In genomic region chr5:99511081-99511480, GRCm38 (mm10) we compare ENCODE assay signal across 17 mouse cellular contexts.
DNase-seq lines count a peak whose midpoint lies in the region; ATAC-seq lines count a peak whose summit lies in the region.
"Had no signal": no experiment of that assay in that cellular context is flagged by ENCODE, and none has a peak within 500 bp of the region (broad histone marks: within the 10 kb centered on the region; RNA-seq: fewer than 3 reads in every experiment).

No protein-coding gene starts in this region.

- no peak overlapping the region for H3K4me3 ChIP-seq in embryonic facial prominence, embryonic 10.5 days
- no peak overlapping the region for H3K4me3 ChIP-seq in embryonic facial prominence, embryonic 11.5 days (ENCODE audit: low read depth, low read length)
- H3K4me3 ChIP-seq in forebrain, embryonic 15.5 days: no peak overlapping the region
- H3K4me3 ChIP-seq: embryonic facial prominence, embryonic 12.5 days; forebrain, embryonic 13.5 days; heart, embryonic 13.5 days; hindbrain, embryonic 15.5 days had no signal

- no peak overlapping the region for H3K4me2 ChIP-seq in embryonic facial prominence, embryonic 11.5 days (ENCODE audit: low read depth, low read length)
- H3K4me2 ChIP-seq in forebrain, embryonic 15.5 days (replicated peaks): no peak overlapping the region
- H3K4me2 ChIP-seq: embryonic facial prominence, embryonic 12.5 days; forebrain, embryonic 13.5 days; heart, embryonic 13.5 days; hindbrain, embryonic 15.5 days had no signal

- ATAC-seq in embryonic facial prominence, embryonic 11.5 days (replicated peaks; ENCODE audit: insufficient number of reproducible peaks, low FRiP score, low TSS enrichment, low read depth): no peak
- no peak for ATAC-seq in forebrain, embryonic 15.5 days (replicated peaks)
- ATAC-seq: forebrain, embryonic 13.5 days had no signal

- H3K9ac ChIP-seq in embryonic facial prominence, embryonic 11.5 days (replicated peaks; ENCODE audit: low read length): no peak overlapping the region
- H3K9ac ChIP-seq in forebrain, embryonic 15.5 days (replicated peaks): no peak overlapping the region
- H3K9ac ChIP-seq: embryonic facial prominence, embryonic 12.5 days; forebrain, embryonic 13.5 days; heart, embryonic 13.5 days; hindbrain, embryonic 15.5 days had no signal

- no peaks in the 10 kb centered on the region for H3K36me3 ChIP-seq in embryonic facial prominence, embryonic 10.5 days (replicated peaks)
- no peaks in the 10 kb centered on the region for H3K36me3 ChIP-seq in embryonic facial prominence, embryonic 11.5 days (replicated peaks; ENCODE audit: control insufficient read depth, insufficient read depth, low read depth, low read length)
- H3K36me3 ChIP-seq in forebrain, embryonic 15.5 days: no peaks in the 10 kb centered on the region
- H3K36me3 ChIP-seq: embryonic facial prominence, embryonic 12.5 days; heart, embryonic 13.5 days; hindbrain, embryonic 15.5 days had no signal

- no peaks in the 10 kb centered on the region for H3K9me3 ChIP-seq in embryonic facial prominence, embryonic 10.5 days
- H3K9me3 ChIP-seq in embryonic facial prominence, embryonic 11.5 days (replicated peaks; ENCODE audit: control insufficient read depth, low read length): no peaks in the 10 kb centered on the region
- H3K9me3 ChIP-seq in forebrain, embryonic 15.5 days: no peaks in the 10 kb centered on the region
- H3K9me3 ChIP-seq: embryonic facial prominence, embryonic 12.5 days; forebrain, embryonic 13.5 days; heart, embryonic 13.5 days; hindbrain, embryonic 15.5 days had no signal

- H3K27ac ChIP-seq in embryonic facial prominence, embryonic 10.5 days (replicated peaks): peak overlapping the region; percentile 6; the same call in 1 of the 2 replicates
- no peak overlapping the region for H3K27ac ChIP-seq in embryonic facial prominence, embryonic 11.5 days (replicated peaks; ENCODE audit: low read depth, low read length)
- no peak overlapping the region for H3K27ac ChIP-seq in forebrain, embryonic 15.5 days (replicated peaks)
- H3K27ac ChIP-seq: embryonic facial prominence, embryonic 12.5 days; forebrain, embryonic 13.5 days; hindbrain, embryonic 15.5 days had no signal

- WGBS in embryonic facial prominence, embryonic 10.5 days: 24% methylated on average over 11 of the region's 11 CpGs
- WGBS in embryonic facial prominence, embryonic 11.5 days: 16% methylated on average over 11 of the region's 11 CpGs
- WGBS in forebrain, embryonic 15.5 days: 50% methylated on average over 11 of the region's 11 CpGs

- H3K27me3 ChIP-seq in embryonic facial prominence, embryonic 10.5 days (replicated peaks; ENCODE audit: low read depth, poor library complexity, severe bottlenecking): no peaks in the 10 kb centered on the region
- no peaks in the 10 kb centered on the region for H3K27me3 ChIP-seq in embryonic facial prominence, embryonic 11.5 days (ENCODE audit: control insufficient read depth, insufficient read depth, low read length)
- H3K27me3 ChIP-seq in forebrain, embryonic 15.5 days: no peaks in the 10 kb centered on the region
- H3K27me3 ChIP-seq: embryonic facial prominence, embryonic 12.5 days; forebrain, embryonic 13.5 days; heart, embryonic 13.5 days; hindbrain, embryonic 15.5 days had no signal

- peak; percentile 20 for DNase-seq in kidney, adult 9 months
- DNase-seq in kidney, adult 11 months: no peak
- DNase-seq in embryonic facial prominence, embryonic 10.5 days (ENCODE audit: low spot score): peak; percentile 39
- peak; percentile 38 for DNase-seq in embryonic facial prominence, embryonic 11.5 days (ENCODE audit: low spot score)
- DNase-seq in retina, postnatal 1 day: peak; percentile 77
- DNase-seq: adrenal gland, adult 2 months; adrenal gland, postnatal 25 days; cerebellum, adult 2 months; cerebellum, postnatal 10 days; gastrocnemius, postnatal 36 days; heart, adult 11 months; heart, postnatal 36 days had no signal

- peaks cover 32% of the 10 kb centered on the region for H3K4me1 ChIP-seq in embryonic facial prominence, embryonic 10.5 days
- no peaks in the 10 kb centered on the region for H3K4me1 ChIP-seq in embryonic facial prominence, embryonic 11.5 days (ENCODE audit: control insufficient read depth, insufficient read depth, low read length)
- peaks cover 14% of the 10 kb centered on the region for H3K4me1 ChIP-seq in forebrain, embryonic 15.5 days
